Mouse (Mus musculus) heart, adult 11 months (tissue): ENCODE data around the gene Zfp85.
"Not testable (repeated sequence)": the region's sequence is repeated elsewhere in the genome, so short reads cannot be mapped to it uniquely, and the experiment has no call there.

Experiments
- DNase-seq: peaks from one replicate; pipeline ENCODE4 v3.0.0; 2022

Zfp85 gene

DNA sequence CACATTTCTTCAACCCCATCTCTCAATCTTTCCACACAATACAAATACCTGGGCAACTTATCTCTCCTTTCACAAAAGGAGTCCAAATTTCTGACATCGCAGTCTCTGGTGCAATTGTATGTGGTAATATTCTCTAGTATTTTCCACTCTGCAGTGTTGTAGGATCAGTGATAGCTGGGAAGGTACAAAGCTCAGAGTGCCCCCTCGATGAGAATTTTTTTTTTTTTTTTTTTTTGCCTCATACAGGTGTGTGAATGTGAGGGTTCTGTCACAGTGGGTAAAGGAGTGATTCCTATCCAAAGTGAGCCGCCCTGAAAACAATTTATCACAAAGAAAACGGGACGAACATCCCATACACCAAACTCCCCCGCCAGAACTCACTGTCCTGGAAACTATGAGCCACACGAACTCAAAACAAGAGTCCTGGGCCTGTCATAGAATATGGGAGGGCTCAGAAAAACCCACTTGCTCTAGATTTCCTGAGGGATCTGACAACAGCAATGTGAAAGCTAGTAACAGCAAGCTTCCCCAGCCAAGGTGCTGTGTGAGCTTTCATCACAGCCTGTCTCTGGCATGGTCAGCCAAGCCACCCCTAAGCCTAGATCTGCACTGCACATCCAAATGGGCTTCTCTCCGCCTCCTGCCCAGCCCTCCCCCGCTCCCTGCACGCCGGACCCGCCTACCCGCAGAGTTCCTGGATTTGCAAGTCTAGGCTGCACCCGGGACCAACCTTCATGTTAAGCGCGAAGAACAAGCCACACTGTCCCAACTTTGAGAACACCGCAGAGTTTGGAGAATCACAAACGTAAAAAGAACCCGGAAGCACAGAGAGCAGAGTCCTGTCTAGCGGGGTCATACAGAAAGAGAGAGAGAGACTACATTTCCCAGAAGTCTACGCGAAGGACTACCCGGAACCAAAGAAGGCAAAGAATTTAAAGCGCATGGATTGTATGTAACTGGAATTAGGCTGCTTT is at the start of gene Zfp85:
Gene Zfp85, minus strand, starts transcription at position 896 of the 974 bp plus-strand sequence.
- peak; percentile 96 for DNase-seq

DNA sequence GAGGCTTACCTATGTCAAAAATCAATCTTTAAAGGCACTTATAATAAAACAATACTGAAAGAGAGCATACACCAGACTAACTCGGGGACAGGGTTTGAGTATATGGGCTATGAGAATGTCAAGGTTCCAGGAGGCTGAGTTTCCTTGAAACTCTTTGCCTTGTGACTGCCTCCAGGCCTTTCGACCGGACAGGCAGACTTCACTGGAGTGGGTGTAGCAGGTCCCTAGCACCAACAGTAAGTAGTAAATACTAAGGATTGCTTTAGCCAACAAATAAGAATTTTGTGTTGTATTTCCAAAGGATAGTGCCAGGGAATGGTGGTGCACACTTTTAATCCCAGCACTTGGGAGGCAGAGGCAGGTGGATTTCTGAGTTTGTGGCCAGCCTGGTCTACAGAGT is 44.1 kb upstream of the Zfp85 start:
- not testable (repeated sequence) for DNase-seq

- no peak for DNase-seq
These were observed 43.6 kb upstream of the Zfp85 start for GRCm38 (mm10) chr13:67798618-67799017.

DNA sequence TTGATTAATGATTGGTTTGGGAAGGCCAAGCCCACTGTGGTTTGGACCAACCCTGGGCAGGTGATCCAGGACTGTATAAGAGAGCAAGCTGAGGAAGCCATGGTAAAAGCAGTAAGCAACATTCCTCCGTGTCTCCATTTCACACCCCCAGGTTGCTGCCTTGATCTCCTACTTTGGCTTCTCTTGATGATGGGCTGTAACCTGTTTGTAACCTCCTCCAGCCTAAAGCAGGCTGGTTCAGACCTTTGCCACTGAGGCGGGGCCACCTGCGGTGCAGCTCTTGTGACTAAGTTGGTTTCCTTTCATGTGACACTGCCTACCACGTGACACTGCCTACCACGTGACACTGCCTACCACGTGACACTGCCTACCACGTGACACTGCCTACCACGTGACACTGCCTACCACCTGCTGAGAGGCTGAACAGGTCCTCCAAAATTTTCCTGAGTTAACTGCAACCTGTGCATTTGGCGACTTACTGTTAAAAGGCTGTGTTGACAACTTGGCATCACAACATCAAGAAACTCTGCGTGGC is 37.0 kb upstream of the Zfp85 start:
- peak; percentile 68 for DNase-seq

- DNase-seq: peak; percentile 97
These were observed 24.5 kb upstream of the Zfp85 start, which contains the start of gene Zfp493 for GRCm38 (mm10) chr13:67779265-67780221. Gene Zfp493 (plus strand): TSS chr13:67779693.

DNA sequence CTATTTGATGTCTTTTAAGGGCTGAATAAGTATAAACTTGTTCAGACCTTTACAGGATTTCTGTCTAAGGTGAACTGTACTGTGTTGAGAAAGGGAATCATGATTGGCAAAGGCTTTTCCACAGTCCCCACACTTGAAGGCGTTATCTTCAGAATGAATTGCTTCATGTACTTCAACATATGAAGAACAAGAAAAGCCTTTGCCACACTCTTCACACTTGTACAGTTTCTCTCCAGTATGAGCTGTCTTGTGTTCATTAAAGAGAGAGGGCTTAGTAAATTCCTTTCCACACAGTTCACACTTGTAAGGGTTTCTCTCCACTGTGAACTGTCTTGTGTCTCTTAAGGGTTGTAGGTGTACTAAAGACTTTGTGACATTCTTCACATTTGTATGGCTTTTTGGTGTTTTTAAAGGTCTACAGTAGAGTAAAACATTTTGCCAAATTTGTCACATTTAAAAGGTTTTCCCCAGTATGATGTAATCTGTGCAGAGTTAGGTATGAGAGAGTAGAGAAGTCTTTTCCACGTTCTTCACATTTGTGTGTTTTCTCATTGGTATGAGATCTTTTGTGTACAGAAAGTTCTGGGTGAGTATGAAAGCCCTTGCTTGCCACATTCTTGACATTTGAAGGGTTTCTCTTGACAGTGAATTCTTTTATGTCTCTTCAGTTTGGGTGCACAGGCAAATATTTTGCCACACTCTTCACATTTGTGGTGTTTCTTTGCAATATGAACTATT is 8.2 kb upstream of the Zfp85 start:
- no peak for DNase-seq

DNA sequence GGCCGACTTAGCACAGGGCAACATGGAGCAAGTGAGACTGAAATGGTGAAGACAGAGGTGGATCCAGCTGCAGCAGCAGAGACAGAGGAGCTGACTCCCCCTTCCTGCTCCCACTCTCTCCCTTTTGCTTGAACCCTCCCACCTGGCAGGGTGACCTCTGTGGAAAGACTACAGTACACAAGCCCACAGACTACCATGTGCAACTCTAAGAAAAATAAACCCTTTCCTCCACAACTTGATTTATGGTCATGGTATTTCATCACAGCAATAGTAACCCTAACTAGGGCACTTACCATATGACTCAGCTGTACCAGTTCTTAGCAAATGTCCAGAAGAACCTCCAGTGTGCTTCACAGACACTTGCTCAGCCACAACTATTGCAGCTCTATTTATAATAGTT is 4.9 kb upstream of the Zfp85 start:
- DNase-seq: no peak

- no peak for DNase-seq
These were observed 733 bp upstream of the Zfp85 start for GRCm38 (mm10) chr13:67755761-67756160.

- DNase-seq: peak; percentile 74
These were observed 11.1 kb downstream of the Zfp85 start for GRCm38 (mm10) chr13:67743896-67744295.

DNA sequence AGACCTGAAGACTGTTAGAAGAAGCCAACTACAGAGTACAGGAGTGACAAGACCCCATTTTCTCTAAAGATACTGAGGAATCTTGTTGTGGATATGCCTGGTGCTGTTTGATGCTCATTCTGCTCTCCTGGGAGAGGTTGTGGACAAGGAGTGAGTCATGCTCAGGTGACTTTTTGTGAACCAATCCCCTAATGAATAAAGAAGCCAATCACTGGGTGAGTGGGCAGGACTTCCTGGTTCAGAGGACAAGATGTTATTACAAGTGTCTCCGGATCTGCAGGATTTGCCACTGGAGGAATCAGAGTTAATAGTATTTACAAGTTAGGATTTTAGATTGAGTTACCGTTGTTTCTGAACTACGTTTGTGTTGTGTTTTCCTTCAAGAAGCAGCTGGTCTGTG is 12.1 kb downstream of the Zfp85 start:
- no peak for DNase-seq

GRCm38 (mm10) chr13:67734391-67734790 is 20.6 kb downstream of the Zfp85 start:
- not testable (repeated sequence) for DNase-seq

DNA sequence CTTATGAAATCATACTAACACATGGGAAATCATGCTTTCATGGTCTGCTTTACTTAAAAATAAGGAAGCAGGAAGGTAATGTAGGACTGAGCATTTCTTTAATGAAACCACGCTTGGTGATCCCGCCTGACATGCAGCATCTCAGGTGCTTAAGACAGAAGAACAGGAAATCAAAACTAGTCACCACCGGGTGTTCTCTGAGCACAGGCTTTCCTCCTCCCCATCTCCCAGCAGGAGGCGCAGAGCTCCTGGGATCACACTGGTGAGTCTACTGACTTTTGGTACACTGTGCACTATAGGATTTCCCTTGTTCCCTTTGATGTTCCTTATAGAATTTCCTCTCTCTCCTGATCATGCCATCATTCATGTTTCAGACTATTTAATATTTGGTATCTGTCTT is 25.6 kb downstream of the Zfp85 start:
- not testable (repeated sequence) for DNase-seq

DNA sequence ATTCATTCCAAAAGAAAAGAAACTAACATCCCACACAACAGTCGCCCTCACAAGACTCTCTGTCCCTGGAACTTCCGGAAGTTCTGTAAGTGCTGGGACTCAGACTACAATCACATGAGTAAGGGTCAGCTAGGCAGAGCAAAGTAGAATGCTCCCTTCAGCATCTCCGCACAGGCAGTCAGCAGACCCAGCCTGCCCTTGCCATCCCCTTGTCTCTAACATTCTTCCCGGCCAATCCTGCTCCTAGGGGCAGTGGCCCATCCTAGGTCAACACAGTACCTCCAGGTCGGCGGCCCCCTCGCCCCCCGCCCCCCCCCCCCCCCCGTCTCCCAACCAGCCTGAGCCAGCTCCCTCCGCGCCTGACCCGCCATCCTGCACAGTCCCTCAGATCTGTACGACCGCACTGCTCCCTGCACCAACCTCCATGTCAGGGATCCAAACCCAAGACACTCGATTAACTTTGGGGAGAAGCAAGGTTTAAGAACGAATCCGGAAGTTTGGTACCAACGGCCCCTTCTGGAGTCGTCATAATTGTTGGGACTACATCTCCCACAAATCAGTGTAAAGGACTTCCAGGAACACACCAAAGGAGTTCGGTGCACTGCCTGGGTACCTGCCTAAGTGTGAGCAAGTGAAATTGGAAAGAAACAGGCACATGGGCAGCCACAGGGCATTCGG is 26.2 kb downstream of the Zfp85 start, which contains the start of gene Zfp65:
Gene Zfp65, minus strand, starts transcription at position 533 of the 678 bp plus-strand sequence.
- peak; percentile 95 for DNase-seq

GRCm38 (mm10) chr13:67728106-67728505 is 26.9 kb downstream of the Zfp85 start:
- no peak for DNase-seq

GRCm38 (mm10) chr13:67725331-67725730 is 29.7 kb downstream of the Zfp85 start:
- DNase-seq: not testable (repeated sequence)

- DNase-seq: peak; percentile 99
These were observed 31.1 kb downstream of the Zfp85 start for GRCm38 (mm10) chr13:67723848-67724479.
